Mouse (Mus musculus): ENCODE data around the gene Maml1. TPM values are rescaled to one million over a fixed set of nuclear protein-coding genes. Genes with fewer than 3 reads are reported as not detected.
"Not testable (repeated sequence)": the region's sequence is repeated elsewhere in the genome, so short reads cannot be mapped to it uniquely, and the experiment has no call there.

The Maml1 gene
- polyA plus RNA-seq, 1 experiment from 2014 or later: 2.5 TPM

DNA sequence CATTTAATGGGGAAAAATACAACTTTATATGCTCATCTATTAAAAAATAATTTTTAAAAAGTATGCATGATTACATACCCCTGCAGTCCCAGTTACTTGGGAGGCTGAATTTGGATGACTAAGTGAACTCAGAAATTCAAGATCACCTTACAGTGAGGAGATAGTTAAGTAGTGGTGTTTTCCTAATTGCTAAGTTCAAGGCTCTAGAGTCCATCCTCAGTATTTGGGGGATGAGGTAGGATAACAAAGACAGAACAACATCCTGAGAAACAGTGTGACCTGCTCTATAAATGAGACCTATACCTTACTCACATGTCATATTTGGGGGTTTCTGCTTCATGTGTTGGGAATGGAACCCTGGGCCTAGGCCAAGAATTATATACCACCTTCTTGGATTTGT is 30.2 kb upstream of the Maml1 start:
- Histone ChIP-seq H3K4me3 (no peak overlapping the region), H3K27ac (replicated peaks) (no peak overlapping the region), H3K9ac (no peak overlapping the region), H3K4me2 (peak overlapping the region; percentile 77; the same call in 1 of the 2 replicates), H3K9me3 (no peaks in the 10 kb centered on the region), H3K36me3 (peaks cover 22% of the 10 kb centered on the region), H3K27me3 (replicated peaks) (no peaks in the 10 kb centered on the region), H3K4me1 (peaks cover 56% of the 10 kb centered on the region)
- no peak for ATAC-seq (ENCODE audit: extremely low read depth, insufficient number of reproducible peaks, low FRiP score, low TSS enrichment)

- WGBS: 89% methylated on average over 6 of the region's 6 CpGs
- no peak overlapping the region for H3K4me2 ChIP-seq
- H3K4me1 ChIP-seq: peaks cover 48% of the 10 kb centered on the region
- H3K27ac ChIP-seq (replicated peaks): no peak overlapping the region
- peaks cover 28% of the 10 kb centered on the region for H3K36me3 ChIP-seq
- no peak overlapping the region for H3K4me3 ChIP-seq
- H3K9me3 ChIP-seq: no peaks in the 10 kb centered on the region
- no peaks in the 10 kb centered on the region for H3K27me3 ChIP-seq (replicated peaks)
- no peak overlapping the region for H3K9ac ChIP-seq
- ATAC-seq (ENCODE audit: extremely low read depth, insufficient number of reproducible peaks, low FRiP score, low TSS enrichment): no peak
Observed at GRCm38 (mm10) chr11:50321239-50321638, 29.1 kb upstream of the Maml1 start.

- not testable (repeated sequence) for ATAC-seq (ENCODE audit: extremely low read depth, insufficient number of reproducible peaks, low FRiP score, low TSS enrichment); H3K4me2 ChIP-seq; H3K27ac ChIP-seq (replicated peaks); H3K27me3 ChIP-seq (replicated peaks); H3K9me3 ChIP-seq; H3K9ac ChIP-seq; H3K4me3 ChIP-seq
- peaks cover 49% of the 10 kb centered on the region for H3K4me1 ChIP-seq
- 82% methylated on average over 4 of the region's 4 CpGs for WGBS
- peaks cover 32% of the 10 kb centered on the region for H3K36me3 ChIP-seq
Observed at GRCm38 (mm10) chr11:50319343-50319742, 27.2 kb upstream of the Maml1 start.

GRCm38 (mm10) chr11:50312803-50313202 is 20.7 kb upstream of the Maml1 start:
- 82% methylated on average over 2 of the region's 2 CpGs for WGBS
- H3K4me2 ChIP-seq: no peak overlapping the region
- H3K4me1 ChIP-seq: peaks cover 9% of the 10 kb centered on the region; the same call in 1 of the 2 replicates
- H3K27me3 ChIP-seq (replicated peaks): no peaks in the 10 kb centered on the region
- peaks cover 55% of the 10 kb centered on the region for H3K36me3 ChIP-seq
- no peak for ATAC-seq (ENCODE audit: extremely low read depth, insufficient number of reproducible peaks, low FRiP score, low TSS enrichment)
- no peaks in the 10 kb centered on the region for H3K9me3 ChIP-seq
- H3K9ac ChIP-seq: no peak overlapping the region
- H3K27ac ChIP-seq (replicated peaks): no peak overlapping the region
- no peak overlapping the region for H3K4me3 ChIP-seq

DNA sequence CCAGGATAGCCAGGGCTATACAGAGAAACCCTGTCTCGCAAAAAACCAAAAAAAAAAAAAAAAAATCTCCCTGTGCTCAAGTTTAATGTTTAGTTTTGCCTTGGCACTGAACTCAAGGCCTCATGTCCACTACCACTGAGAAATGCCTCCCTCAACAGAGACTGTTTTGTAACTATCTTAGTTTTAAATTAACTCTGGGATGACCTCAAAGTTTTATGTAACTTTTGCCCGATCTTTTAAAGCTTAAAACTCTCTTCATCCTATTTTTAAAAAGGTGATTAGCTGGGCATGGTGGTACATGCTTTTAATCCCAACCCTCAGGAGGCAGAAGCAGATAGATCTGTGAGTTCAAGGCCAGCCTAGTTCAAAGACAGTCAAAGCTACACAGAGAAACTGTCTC is 11.3 kb upstream of the Maml1 start:
- Histone ChIP-seq H3K4me3 (no peak overlapping the region), H3K27ac (replicated peaks) (no peak overlapping the region), H3K4me1 (no peaks in the 10 kb centered on the region), H3K9ac (no peak overlapping the region), H3K27me3 (replicated peaks) (no peaks in the 10 kb centered on the region), H3K36me3 (peaks cover 98% of the 10 kb centered on the region), H3K4me2 (no peak overlapping the region), H3K9me3 (no peaks in the 10 kb centered on the region)
- no peak for ATAC-seq (ENCODE audit: extremely low read depth, insufficient number of reproducible peaks, low FRiP score, low TSS enrichment)
- WGBS: 91% methylated on average over 2 of the region's 2 CpGs

GRCm38 (mm10) chr11:50291321-50292165 is 568 bp downstream of the Maml1 start:
- Histone ChIP-seq H3K27ac (replicated peaks) (peak overlapping the region; percentile 99), H3K36me3 (peaks cover 55% of the 10 kb centered on the region), H3K4me3 (peak overlapping the region; percentile 98), H3K4me2 (peak overlapping the region; percentile 76), H3K4me1 (peaks cover 39% of the 10 kb centered on the region), H3K27me3 (replicated peaks) (no peaks in the 10 kb centered on the region), H3K9ac (peak overlapping the region; percentile 99), H3K9me3 (no peaks in the 10 kb centered on the region)
- under 1% methylated on average over 81 of the region's 85 CpGs for WGBS
- ATAC-seq (ENCODE audit: extremely low read depth, insufficient number of reproducible peaks, low FRiP score, low TSS enrichment): peak; percentile 68

DNA sequence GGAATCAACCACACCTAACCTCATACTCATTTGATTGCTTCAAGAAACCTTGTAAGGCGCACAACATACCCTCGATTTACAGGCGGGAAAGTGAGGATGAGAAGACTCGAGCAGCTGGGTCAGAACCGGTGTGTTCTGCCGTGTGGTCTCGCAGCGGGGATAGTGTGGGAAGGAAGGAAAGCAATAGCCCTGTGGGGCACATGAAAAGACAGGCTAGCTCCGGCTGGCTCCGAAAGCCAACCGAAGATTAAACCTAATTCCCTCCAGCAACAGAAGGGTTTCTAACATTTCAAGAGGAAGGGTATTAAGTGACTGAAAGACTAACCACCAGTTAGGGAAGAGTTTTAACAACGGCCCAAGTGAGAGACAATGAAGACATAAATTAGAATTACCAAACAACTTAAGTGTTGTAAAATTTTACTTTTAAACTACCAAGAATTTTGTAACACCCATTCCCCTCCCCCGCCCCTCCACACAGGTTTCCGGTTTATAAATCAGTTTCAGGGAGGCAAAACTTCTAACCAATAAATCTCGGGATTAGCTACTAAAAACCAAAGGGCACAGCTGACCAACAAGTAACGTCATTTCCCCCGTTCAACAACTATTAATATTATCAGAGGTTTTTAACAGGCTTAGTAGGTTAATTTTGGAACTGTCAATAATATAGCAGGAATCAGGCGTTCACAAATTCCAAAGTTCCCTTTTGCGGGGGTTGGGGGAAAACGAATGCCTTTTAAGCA is 1.5 kb downstream of the Maml1 start:
- WGBS: 16% methylated on average over 20 of the region's 20 CpGs
- Histone ChIP-seq H3K4me3 (peak overlapping the region; percentile 98), H3K4me1 (peaks cover 39% of the 10 kb centered on the region), H3K27ac (replicated peaks) (peak overlapping the region; percentile 99), H3K4me2 (peak overlapping the region; percentile 76), H3K9me3 (no peaks in the 10 kb centered on the region), H3K27me3 (replicated peaks) (no peaks in the 10 kb centered on the region), H3K9ac (peak overlapping the region; percentile 99), H3K36me3 (peaks cover 57% of the 10 kb centered on the region)
- no peak for ATAC-seq (ENCODE audit: extremely low read depth, insufficient number of reproducible peaks, low FRiP score, low TSS enrichment)

- Histone ChIP-seq H3K36me3 (peaks cover 44% of the 10 kb centered on the region), H3K4me2 (no peak overlapping the region), H3K4me3 (no peak overlapping the region), H3K4me1 (peaks cover 32% of the 10 kb centered on the region), H3K27me3 (replicated peaks) (no peaks in the 10 kb centered on the region), H3K9ac (no peak overlapping the region), H3K27ac (replicated peaks) (no peak overlapping the region), H3K9me3 (no peaks in the 10 kb centered on the region)
- no peak for ATAC-seq (ENCODE audit: extremely low read depth, insufficient number of reproducible peaks, low FRiP score, low TSS enrichment)
- whole genome bisulfite sequencing: 88% methylated on average over 1 of the region's 1 CpGs
Observed at GRCm38 (mm10) chr11:50286428-50286827, 5.7 kb downstream of the Maml1 start.

GRCm38 (mm10) chr11:50285696-50286095 is 6.4 kb downstream of the Maml1 start:
- no peak overlapping the region for H3K9ac ChIP-seq
- no peaks in the 10 kb centered on the region for H3K9me3 ChIP-seq
- no peaks in the 10 kb centered on the region for H3K27me3 ChIP-seq (replicated peaks)
- WGBS: 86% methylated on average over 7 of the region's 7 CpGs
- H3K27ac ChIP-seq (replicated peaks): no peak overlapping the region
- H3K36me3 ChIP-seq: peaks cover 51% of the 10 kb centered on the region
- H3K4me3 ChIP-seq: no peak overlapping the region
- ATAC-seq (ENCODE audit: extremely low read depth, insufficient number of reproducible peaks, low FRiP score, low TSS enrichment): no peak
- H3K4me2 ChIP-seq: no peak overlapping the region
- H3K4me1 ChIP-seq: peaks cover 32% of the 10 kb centered on the region

GRCm38 (mm10) chr11:50285263-50285662 is 6.8 kb downstream of the Maml1 start:
- ATAC-seq (ENCODE audit: extremely low read depth, insufficient number of reproducible peaks, low FRiP score, low TSS enrichment): no peak

DNA sequence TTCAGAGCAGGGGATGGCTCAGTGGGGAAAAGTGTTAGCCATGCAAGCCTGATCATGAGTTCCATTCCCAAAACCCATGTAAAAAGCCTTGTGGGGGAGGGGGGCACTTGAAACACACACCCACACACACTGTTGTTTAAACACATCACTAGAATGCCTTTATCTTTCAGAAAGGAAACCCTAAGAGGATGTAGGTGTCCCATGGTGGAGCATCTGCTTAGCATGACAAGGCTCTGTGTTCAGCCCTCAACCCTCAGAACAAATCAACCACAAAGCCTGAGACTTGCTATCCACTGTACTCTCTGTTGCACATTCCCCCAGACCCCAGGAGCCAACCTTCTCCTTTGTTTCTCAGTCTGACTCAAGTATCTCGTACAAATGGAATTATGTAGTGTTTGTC is 12.1 kb downstream of the Maml1 start:
- H3K9me3 ChIP-seq: no peaks in the 10 kb centered on the region
- H3K4me1 ChIP-seq: peaks cover 29% of the 10 kb centered on the region
- H3K9ac ChIP-seq: no peak overlapping the region
- 67% methylated on average over 1 of the region's 1 CpGs for WGBS
- H3K4me3 ChIP-seq: no peak overlapping the region
- ATAC-seq (ENCODE audit: extremely low read depth, insufficient number of reproducible peaks, low FRiP score, low TSS enrichment): no peak
- no peak overlapping the region for H3K4me2 ChIP-seq
- H3K36me3 ChIP-seq: peaks cover 28% of the 10 kb centered on the region
- no peaks in the 10 kb centered on the region for H3K27me3 ChIP-seq (replicated peaks)
- no peak overlapping the region for H3K27ac ChIP-seq (replicated peaks)

More at GRCm38 (mm10) chr11:50285263-50285662, 6.8 kb downstream of the Maml1 start:
- H3K4me2 ChIP-seq: no peak overlapping the region
- no peak overlapping the region for H3K4me3 ChIP-seq
- no peaks in the 10 kb centered on the region for H3K9me3 ChIP-seq
- H3K4me1 ChIP-seq: peaks cover 28% of the 10 kb centered on the region
- no peak overlapping the region for H3K9ac ChIP-seq
- 93% methylated on average over 5 of the region's 5 CpGs for WGBS
- no peak overlapping the region for H3K27ac ChIP-seq (replicated peaks)
- H3K36me3 ChIP-seq: peaks cover 54% of the 10 kb centered on the region
- H3K27me3 ChIP-seq (replicated peaks): no peaks in the 10 kb centered on the region

Data from heart, embryonic 13.5 days (tissue).